Mouse (Mus musculus) megakaryocyte progenitor cell, adult 5-6 weeks (primary cell): ENCODE results near the gene Lrp2. TPM values are rescaled to one million over a fixed set of nuclear protein-coding genes. Genes with fewer than 3 reads are reported as not detected.

Experiments used
- ATAC-seq: replicated peaks from 2 replicates; pipeline ENCODE4 v1.8.0; 2016; ENCODE audit warnings: mild to moderate bottlenecking, moderate TSS enrichment, inconsistent platforms; ENCODE audit not compliant: poor library complexity
- total RNA-seq, 2 experiments: library from RNA; stranded (forward) in 1 of 2; stranded (reverse) in 1 of 2; fragments of 157-497, 149-512 nt in 1 of 2; fragments of 200-1000 nt in 1 of 2; gene quantifications; 2 replicates each; pipeline versions ENCODE4 v1.2.3 to v1.2.4; 2015 to 2017

The Lrp2 gene
- total RNA-seq, 2 experiments from 2014 or later = under 0.01 TPM; not detected in 1

DNA sequence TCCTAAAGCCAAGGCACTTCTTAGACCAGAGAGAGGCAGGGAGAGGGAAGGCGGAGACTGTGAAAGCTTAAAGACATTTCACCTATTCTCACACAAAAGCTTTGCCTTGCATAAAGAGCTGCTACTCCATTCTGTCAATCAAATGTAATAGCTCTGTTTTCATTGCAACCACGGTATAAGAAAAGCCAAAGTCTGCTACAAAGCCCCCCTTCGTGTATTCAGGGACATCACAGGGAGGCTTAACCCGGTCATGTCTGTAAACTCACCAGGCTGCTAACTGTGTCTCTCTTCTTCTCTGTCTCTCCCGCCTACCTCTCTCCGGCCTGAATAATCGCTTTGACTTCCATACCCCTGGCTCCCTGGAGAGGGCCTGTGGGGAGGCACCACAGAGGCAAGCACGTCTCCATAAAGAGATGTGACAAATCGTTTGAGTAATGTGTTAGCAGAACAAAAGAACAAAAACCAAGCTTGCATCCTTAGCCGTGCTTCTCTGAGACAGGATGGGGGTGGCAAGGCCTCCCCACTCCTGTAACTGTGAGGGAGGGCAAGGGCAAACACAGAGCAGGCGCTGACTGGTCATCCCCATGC is 167.5 kb downstream of the Lrp2 start:
- no peak for ATAC-seq

- peak; percentile 80 for ATAC-seq
Measured at GRCm38 (mm10) chr2:69415070-69415469, 170.8 kb downstream of the Lrp2 start.

- ATAC-seq = peak; percentile 73
Measured at GRCm38 (mm10) chr2:69414539-69414938, 171.3 kb downstream of the Lrp2 start.

- ATAC-seq = peak; percentile 89
Measured at GRCm38 (mm10) chr2:69405692-69406091, 180.2 kb downstream of the Lrp2 start.

DNA sequence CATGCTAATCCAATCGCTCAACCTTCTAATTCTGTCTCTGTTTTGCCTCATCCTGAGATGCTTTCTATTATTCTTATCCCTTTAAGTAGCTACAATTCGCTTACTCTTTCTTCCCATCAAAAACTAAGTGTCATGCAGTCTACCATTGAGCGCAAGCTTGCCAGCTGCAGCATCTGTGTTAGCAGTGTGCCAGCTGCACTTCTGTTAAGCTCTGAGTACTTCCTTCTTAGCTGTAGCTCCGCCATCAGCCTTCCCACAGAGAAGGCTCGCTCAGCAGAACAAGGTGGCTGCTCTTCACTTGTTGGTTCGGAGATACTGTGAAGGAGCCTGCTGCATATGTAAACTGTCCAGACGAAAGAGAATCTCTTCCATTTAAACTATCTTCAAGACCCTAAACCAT is 183.6 kb downstream of the Lrp2 start:
- ATAC-seq = peak; percentile 56; the same call in 1 of the 2 replicates

- ATAC-seq = no peak
Measured at GRCm38 (mm10) chr2:69401891-69402290, 184.0 kb downstream of the Lrp2 start.

DNA sequence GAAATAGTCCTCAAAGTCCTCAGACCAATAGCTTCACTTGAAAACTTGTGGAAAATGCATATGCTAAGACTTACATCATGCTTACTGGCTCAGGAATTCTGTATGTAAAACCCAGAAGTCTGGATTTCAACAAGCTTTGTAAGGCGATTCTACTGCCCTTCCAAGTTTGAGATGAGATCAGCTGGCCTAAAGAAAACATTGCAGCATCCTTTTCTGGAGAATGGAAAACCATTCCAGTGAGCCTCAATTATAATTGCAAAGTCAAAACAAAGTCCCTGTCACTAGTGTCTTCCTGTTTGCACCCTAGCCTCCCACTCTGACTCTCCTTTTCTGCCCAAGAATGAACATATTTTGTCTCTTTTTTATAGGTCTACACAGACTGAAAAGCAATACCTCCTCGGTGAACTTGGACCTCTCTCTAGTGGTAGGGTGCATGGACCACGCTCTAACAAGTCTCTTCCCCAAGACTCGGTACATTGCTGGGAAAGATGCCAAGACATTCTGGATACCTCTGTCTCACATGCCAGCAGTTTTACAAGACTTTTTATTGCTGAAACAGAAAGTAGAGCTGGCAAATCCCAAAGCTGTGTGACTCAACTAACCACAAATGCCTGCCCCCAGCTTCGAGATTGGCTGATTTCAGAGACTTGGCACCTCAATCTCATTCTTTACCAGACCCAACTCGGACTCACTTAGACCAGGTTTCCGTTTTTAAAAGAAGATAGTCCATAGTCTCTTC is 184.8 kb downstream of the Lrp2 start:
- peak; percentile 54 for ATAC-seq

DNA sequence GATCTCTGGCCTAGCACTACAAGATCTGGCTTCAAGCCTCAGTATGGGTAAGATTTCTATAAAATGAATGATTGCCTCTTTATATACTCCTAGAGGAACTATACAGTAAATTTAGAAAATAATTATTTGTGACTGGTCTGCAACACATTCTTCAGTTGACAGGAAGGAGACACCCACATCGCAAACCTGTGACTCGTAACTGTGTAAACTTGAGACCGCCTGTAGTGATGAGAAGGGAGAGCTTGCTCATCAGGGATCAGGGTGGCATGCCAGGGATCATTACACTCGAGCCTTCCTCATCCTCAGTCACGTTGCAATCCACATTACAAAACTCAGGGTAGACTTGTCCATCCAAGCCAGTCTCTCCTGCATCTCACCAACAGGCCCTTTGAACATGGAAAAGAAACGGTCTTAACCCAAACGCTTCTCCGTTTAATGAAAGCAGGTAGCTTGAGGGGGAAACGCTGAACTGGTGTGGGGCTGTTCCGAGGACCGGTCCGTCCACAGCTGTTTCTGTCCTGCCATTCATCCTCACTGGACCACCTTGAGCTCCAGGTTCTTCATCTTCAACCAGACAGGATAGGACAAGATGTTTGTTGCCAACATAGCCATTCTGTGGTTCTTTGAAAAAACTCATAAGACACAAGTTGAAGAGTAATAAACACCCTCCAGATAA is 189.0 kb downstream of the Lrp2 start:
- no peak for ATAC-seq

DNA sequence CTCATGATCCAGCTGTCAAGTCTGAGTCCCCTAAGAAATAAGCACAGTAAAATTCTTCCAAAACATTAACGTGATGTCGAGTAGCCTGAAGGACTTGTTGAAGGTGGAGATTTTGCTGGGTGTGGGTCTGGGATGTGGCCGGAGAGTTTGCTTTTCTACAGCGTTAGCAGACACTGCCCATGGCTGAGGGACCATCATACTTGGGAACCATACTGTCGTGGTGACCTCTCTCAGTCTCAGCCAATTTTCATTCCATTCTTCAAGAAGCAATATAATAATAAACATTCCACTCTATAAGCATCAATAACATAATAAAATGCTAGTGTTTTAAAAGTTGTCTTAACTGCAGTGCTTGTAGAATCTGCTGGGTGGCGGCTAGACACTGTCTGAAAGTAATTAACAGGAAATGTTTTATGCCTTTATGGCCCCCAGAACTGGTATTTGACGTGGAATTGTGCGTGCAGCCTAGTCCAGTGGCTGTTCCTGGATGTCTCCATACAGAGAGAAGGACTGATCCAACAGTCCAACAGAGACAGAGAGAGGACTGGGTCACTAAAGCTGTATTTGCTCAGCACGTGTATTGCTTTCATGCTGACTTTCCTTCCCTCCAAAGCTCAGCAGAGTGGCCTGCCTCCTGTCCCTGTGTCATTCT is 190.1 kb downstream of the Lrp2 start:
- no peak for ATAC-seq

- peak; percentile 97 for ATAC-seq
Measured at GRCm38 (mm10) chr2:69393947-69394346, 191.9 kb downstream of the Lrp2 start.

DNA sequence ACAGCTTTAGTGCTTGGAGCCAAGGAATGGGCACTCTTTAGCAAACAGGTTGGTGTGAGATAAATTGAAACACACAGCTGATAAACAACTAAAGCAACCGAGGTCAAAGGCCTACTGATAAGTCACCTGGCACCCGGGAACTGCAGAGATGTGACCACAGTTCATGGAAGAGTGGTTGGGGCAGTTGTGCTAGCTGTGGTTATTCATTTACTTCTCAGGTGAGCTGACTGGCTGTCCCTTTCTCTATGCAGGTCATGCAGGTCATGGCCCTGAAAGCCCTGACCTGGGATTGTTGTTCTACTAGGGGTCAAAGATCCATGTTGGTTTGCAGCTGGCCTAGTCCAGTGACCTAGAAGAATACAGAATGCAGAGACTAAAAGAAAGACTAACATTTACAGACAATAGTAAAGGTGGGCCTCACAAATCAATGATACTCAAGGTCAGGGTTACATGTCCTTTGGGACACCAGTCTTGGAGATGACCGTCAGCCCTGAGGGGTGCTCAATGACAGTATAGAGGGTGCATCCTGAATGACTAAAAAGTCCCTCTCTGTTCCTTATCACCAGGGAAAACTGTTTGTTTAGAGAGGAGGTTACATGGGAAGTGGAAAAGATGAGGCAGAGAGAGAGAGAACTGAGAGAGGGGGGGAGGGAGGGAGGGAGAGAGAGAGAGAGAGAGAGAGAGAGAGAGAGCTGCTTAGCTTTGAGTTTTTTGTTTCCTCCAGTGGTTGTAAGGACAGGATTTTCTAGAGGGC is 199.6 kb downstream of the Lrp2 start:
- ATAC-seq = no peak

DNA sequence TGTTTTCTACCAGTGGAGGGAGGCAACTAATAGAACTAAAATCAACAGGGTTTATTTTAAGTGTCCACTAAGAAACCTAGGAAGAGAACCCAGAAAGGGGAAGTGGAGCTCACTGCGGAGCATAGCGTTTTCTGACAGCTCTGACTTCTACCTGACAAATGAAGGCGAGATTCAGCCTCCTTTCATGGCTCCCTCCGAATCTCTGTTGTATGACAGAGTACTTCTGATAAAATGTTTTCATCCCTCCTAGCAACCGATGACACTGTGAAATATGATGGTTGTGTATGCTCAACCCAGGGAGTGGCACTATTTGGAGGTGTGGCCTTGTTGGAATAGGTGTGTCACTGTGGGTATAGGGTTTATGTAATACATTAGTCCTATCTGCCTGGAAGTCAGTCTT is 203.0 kb downstream of the Lrp2 start:
- peak; percentile 19 for ATAC-seq

- peak; percentile 74 for ATAC-seq
Measured at GRCm38 (mm10) chr2:69381740-69382139, 204.1 kb downstream of the Lrp2 start.

- peak; percentile 96 for ATAC-seq
Measured at GRCm38 (mm10) chr2:69380281-69380680, 205.6 kb downstream of the Lrp2 start, which contains the start of gene Dhrs9. Gene Dhrs9, plus strand, starts transcription at chr2:69380445.

- no peak for ATAC-seq
Measured at GRCm38 (mm10) chr2:69379801-69380200, 206.1 kb downstream of the Lrp2 start.

GRCm38 (mm10) chr2:69376780-69377179 is 209.1 kb downstream of the Lrp2 start:
- no peak for ATAC-seq

Other genes starting within 250 kb of the Lrp2 start
- gene Abcb11, start 243.4 kb downstream of the Lrp2 start, total RNA-seq (2015) = not detected in 2 replicates
- gene Abcb11, start 243.4 kb downstream of the Lrp2 start, total RNA-seq (2017) = not detected in 2 replicates
- gene Dhrs9, start 205.6 kb downstream of the Lrp2 start, total RNA-seq (2015) = 0.69 and 1.3 TPM in 2 replicates
- 0.58 and 1.2 TPM in 2 replicates for gene Dhrs9, start 205.6 kb downstream of the Lrp2 start, total RNA-seq (2017)
- 6.8 and 8.9 TPM in 2 replicates for gene Bbs5, start 61.1 kb upstream of the Lrp2 start, total RNA-seq (2015)
- 4.6 and 5.2 TPM in 2 replicates for gene Bbs5, start 61.1 kb upstream of the Lrp2 start, total RNA-seq (2017)
- gene Klhl41, start 84.1 kb upstream of the Lrp2 start, total RNA-seq (2015) = not detected in 2 replicates
- 0.07 TPM in 1 of 2 replicates, not detected in the other for gene Klhl41, start 84.1 kb upstream of the Lrp2 start, total RNA-seq (2017)
- gene Fastkd1, start 127.5 kb upstream of the Lrp2 start, total RNA-seq (2015) = 21.3 and 21.8 TPM in 2 replicates
- gene Fastkd1, start 127.5 kb upstream of the Lrp2 start, total RNA-seq (2017) = 16.7 and 17.0 TPM in 2 replicates
- 136 and 142 TPM in 2 replicates for gene Ppig, start 136.5 kb upstream of the Lrp2 start, total RNA-seq (2015)
- gene Ppig, start 136.5 kb upstream of the Lrp2 start, total RNA-seq (2017) = 70.5 and 131 TPM in 2 replicates
- 1.8 and 2.5 TPM in 2 replicates for gene Ccdc173, start 203.5 kb upstream of the Lrp2 start, total RNA-seq (2015)
- 0.54 and 3.3 TPM in 2 replicates for gene Ccdc173, start 203.5 kb upstream of the Lrp2 start, total RNA-seq (2017)
- 24.5 and 25.3 TPM in 2 replicates for gene Phospho2, start 203.6 kb upstream of the Lrp2 start, total RNA-seq (2015)
- 21.9 and 25.0 TPM in 2 replicates for gene Phospho2, start 203.6 kb upstream of the Lrp2 start, total RNA-seq (2017)
- 15.1 and 18.7 TPM in 2 replicates for gene Klhl23, start 235.9 kb upstream of the Lrp2 start, total RNA-seq (2015)
- 28.6 and 30.4 TPM in 2 replicates for gene Klhl23, start 235.9 kb upstream of the Lrp2 start, total RNA-seq (2017)